Mouse (Mus musculus) bone marrow, adult 2 months (tissue): ENCODE data around the gene Marc2.

Experiments used
- CTCF ChIP-seq: fragments of 200-500 bp; IDR thresholded peaks from 2 replicates; pipeline ENCODE4 v1.5.1; 2011; ENCODE audit warnings: low read length, control low read depth; ENCODE audit not compliant: control insufficient read depth, insufficient read depth
- POLR2A ChIP-seq: fragments of 200-500 bp; IDR thresholded peaks from 2 replicates; pipeline ENCODE4 v1.6.1; 2011; ENCODE audit warnings: low read depth, mild to moderate bottlenecking, control low read depth, low read length, borderline replicate concordance; ENCODE audit not compliant: control insufficient read depth

GRCm38 (mm10) chr1:184869939-184870565 lies 23.8 kb upstream of the Marc2 start:
- no peak for TF ChIP-seq CTCF
- no peak for TF ChIP-seq POLR2A
